Mouse (Mus musculus) left cerebral cortex, adult 8-10 months (tissue): ENCODE data around the gene Lrrc58. TPM values are rescaled to one million over a fixed set of nuclear protein-coding genes. Genes with fewer than 3 reads are reported as not detected.

ENCODE experiments used
- DNase-seq, 2 experiments: peaks; one replicate each; pipeline ENCODE4 v3.0.0; 2022; ENCODE audit warnings: low spot score in 2 of 2
- total RNA-seq, 4 experiments: library from RNA; stranded (reverse); gene quantifications; 2 replicates each; pipeline ENCODE4 v1.2.4; 2022

Gene Lrrc58
- total RNA-seq, 4 experiments from 2014 or later = 90.5 to 97.5 (median 93.5) TPM

DNA sequence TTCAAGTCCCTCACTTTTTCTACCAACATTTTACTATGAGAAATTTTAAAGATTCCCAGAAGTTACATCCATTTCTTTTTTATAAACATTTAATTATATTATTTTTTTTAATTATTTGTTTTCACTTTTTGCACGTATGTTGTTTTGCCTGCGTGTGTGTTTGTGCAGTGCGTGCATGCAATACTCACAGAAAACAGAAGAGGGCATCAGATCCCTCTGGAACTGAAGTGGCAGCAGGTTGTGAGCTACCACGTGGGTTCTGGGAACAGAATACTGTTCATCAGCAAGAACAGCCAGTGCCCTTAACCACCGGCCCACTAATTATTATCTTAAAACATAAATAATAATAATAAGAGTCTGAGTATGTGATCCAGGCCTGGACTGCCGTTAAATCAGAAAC is 50.8 kb downstream of the Lrrc58 start:
- no peak for DNase-seq

DNA sequence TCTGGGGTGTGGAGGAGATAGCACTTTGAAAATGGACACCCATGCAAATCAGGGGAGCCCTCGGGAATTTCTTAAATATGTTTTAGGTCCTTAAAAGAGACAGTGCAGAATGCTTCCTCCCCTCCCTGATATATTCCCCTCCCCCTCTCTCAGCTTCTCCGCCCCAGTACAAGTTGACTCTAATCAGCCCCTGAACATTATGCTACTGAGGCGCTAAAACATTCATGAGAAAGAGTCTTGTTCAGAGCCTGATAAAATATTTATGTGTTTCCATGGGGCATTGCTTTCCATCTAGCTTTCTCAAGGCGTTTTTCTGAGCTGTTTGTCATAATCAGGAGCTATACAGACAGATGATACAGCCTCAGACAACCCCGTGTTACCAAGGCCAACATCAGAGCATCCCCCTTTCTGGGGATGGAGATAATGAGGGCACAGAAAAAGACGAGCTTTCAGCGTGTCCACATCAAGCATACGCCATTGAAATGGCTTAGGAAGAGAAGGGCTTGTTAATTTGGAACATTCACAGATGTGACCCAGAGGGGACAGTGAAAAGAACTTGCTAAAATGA is 52.7 kb downstream of the Lrrc58 start:
- DNase-seq = no peak

DNA sequence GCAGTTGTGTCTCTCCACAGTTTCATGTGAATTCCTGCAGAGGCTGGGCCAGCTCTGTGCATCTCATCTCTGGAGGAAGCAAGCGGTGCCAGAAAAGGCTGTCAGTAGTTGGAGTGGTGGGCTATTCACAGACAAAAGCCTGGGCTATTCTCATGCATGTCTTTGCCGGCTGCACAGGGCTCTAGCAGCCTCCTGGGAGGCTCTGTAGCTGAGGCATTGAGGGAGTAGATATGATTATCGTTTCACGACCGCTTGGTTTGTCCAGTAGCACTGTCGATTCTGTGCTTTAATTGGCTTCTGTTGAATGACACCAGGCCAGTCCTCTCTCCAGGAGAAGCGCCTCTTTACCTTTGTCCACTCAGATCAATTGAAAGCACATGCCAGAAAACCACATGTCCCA is 57.9 kb downstream of the Lrrc58 start:
- DNase-seq = no peak

DNA sequence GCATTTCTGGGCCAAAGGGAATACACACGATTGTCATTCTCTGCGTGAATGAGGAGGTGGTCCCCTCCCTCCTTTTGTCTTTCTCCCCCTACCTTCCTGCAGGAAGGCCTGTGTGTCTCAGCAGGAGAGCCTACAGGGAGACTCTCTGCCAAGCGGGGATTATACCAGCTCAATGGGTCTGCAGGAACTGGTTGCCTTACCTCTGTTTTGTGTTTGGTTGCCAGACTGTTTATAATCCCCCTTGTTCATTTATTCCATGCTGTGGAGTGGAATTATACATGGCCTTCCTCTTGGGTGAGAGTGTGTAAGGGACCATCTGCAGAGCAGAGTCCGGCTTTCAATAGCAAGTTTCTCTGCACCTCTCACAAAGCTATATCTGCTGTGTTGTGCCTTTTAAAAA is 58.9 kb downstream of the Lrrc58 start:
- no peak for DNase-seq

DNA sequence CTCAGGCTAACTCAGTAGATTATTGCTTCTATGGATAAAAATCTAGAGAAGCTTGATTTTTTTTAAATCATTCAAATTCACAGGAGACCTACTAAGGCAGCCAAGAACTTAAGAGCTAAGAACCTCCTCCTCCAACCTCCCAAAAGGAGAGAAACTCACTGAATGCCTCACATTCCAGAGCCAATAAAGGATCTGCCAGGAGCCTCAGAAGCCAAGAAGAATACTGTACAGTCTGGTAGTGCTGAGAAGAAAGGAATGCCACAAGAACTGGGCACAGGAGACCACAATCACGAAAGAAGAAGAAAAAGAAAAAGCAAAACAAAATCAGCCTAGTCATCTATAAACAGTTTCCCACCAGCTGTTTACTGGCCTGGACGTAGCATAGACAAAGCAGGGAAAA is 60.8 kb downstream of the Lrrc58 start:
- DNase-seq = no peak

DNA sequence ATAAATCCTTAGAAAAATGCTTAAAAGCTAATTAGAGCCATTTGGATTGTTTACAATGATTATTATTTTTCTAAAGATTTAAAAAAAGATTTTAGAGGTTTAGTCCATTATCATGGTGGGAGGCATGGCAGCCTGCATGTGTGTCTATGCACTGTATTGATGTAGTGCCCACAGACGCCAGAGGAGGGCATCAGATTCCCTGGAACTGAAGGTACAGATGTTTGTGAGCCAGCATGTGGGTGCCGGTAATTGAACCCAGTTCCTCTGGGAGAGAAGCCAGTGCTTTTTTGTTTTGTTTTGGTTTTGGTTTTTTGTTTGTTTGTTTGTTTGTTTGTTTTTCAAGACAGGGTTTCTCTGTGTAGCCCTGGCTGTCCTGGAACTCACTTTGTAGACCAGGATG is 61.4 kb downstream of the Lrrc58 start:
- DNase-seq = no peak

DNA sequence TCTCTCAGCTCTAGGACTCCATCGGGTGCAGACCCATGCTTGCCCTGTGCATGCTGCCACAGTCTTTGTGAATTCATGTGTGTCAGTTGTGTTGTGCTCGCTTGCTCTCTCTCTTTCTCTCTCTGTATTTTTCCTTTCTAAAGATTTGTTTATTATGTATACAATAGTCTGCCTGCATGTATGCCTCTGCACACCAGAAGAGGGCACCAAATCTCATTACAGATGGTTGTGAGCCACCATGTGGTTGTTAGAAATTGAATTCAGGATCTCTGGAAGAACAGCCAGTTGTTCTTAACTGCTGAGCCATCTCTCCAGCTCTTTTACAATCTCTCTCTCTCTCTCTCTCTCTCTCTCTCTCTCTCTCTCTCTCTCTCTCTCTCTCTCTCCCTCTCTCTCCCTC is 66.7 kb downstream of the Lrrc58 start:
- no peak for DNase-seq

DNA sequence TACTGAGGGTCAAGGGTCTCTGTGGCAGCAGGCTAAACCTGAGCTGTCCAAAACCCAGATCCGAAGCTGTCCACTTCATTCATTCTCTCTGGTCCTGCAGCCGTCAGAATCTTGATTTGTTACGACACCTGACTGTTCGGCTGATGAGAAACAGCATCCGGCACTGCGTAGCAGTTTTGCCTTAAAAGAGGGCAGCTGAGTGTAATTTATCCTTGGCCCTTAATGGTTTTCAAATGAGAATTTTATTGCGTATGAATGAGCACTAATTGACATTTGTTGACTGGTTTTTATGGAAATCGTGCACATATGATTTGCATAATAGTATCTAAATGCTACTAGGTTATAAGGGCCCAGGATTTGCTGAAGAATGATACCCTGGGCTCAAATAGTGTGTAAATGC is 69.1 kb downstream of the Lrrc58 start:
- DNase-seq = no peak

Other genes with a start within 250 kb of the Lrrc58 start
- 10 to 100 TPM; 62.1 to 83.1 (median 75.9) TPM for gene Ndufb4, start 213.9 kb upstream of the Lrrc58 start, total RNA-seq
- 10 to 100 TPM; 31.0 to 39.0 (median 36.1) TPM for gene Fstl1, start 91.5 kb upstream of the Lrrc58 start, total RNA-seq
- under 1 TPM in 1 of 4 experiments, not detected in 3; 0.30 TPM for gene Gm36028, start 7.2 kb upstream of the Lrrc58 start, total RNA-seq
- gene Gpr156, start 48.1 kb downstream of the Lrrc58 start, total RNA-seq = under 1 TPM; 0.57 to 0.77 (median 0.58) TPM
- gene Gsk3b, start 220.6 kb downstream of the Lrrc58 start, total RNA-seq = 100 to 1,000 TPM; 168 to 185 (median 177) TPM